Mouse (Mus musculus) heart, adult 2 months (tissue): ENCODE results near the gene Hibch.

Experiments used
- CTCF ChIP-seq: fragments of 200-600 bp; IDR thresholded peaks from 2 replicates; pipeline ENCODE4 v1.8.1; 2022; ENCODE audit warnings: antibody characterized with exemption, mild to moderate bottlenecking, moderate library complexity
- EP300 ChIP-seq: fragments of 200-500 bp; IDR thresholded peaks from 2 replicates; pipeline ENCODE4 v1.6.1; 2011; ENCODE audit warnings: low read depth, low read length, control low read depth; ENCODE audit not compliant: insufficient read depth
- POLR2A ChIP-seq: fragments of 200-500 bp; IDR thresholded peaks from 2 replicates; pipeline ENCODE4 v1.6.1; 2011; ENCODE audit warnings: mild to moderate bottlenecking, low read depth, low read length, control low read depth; ENCODE audit not compliant: insufficient read depth

- TF ChIP-seq CTCF (no peak), EP300 (no peak), POLR2A (no peak)
These were observed 44.4 kb upstream of the Hibch start for GRCm38 (mm10) chr1:52800340-52800740.
